In the genomic region with DNA sequence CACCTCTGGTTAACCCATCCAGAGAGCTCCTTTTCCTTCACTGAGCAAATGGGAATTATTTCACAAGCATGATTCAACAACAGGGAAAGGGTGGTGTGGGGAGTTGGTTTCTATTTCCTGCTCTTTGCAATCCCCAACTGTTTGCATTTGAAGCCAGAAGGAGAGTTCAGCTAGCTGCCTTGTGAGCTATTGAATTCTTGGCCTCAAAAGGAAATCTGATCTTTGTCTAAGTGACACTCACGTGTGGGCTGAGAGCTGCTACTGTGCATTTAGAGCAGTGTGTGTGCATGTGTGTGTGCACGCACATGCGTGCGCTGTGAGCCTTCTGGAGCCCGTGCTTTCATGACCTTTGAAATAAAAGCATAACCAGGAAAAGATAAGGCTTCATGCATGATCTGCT, we compare ENCODE assay signal across 12 mouse cellular contexts.
DNase-seq lines count a peak whose midpoint lies in the region; ATAC-seq and TF ChIP-seq lines count a peak whose summit lies in the region.
"Had no signal": no experiment of that assay in that cellular context is flagged by ENCODE, and none has a peak within 500 bp of the region (broad histone marks: within the 10 kb centered on the region; RNA-seq: fewer than 3 reads in every experiment).

No protein-coding gene starts in this region.

- H3K9me3 ChIP-seq in embryonic facial prominence, embryonic 14.5 days (ENCODE audit: control insufficient read depth, low read length) = no peaks in the 10 kb centered on the region
- H3K9me3 ChIP-seq: liver, embryonic 12.5 days had no signal

- H3K27ac ChIP-seq in gastrocnemius, adult 2 months = peak overlapping the region; percentile 28; the same call in 1 of the 2 replicates
- peak overlapping the region; percentile 36; the same call in 1 of the 2 replicates for H3K27ac ChIP-seq in layer of hippocampus, adult 2 months
- no peak overlapping the region for H3K27ac ChIP-seq in embryonic facial prominence, embryonic 14.5 days (replicated peaks; ENCODE audit: low read depth, low read length)
- H3K27ac ChIP-seq: liver, embryonic 12.5 days had no signal

- H3K4me3 ChIP-seq in gastrocnemius, adult 2 months = no peak overlapping the region
- no peak overlapping the region for H3K4me3 ChIP-seq in layer of hippocampus, adult 2 months
- no peak overlapping the region for H3K4me3 ChIP-seq in embryonic facial prominence, embryonic 14.5 days (ENCODE audit: low read depth, low read length)
- H3K4me3 ChIP-seq: liver, embryonic 12.5 days had no signal

- no peak overlapping the region for H3K9ac ChIP-seq in embryonic facial prominence, embryonic 14.5 days (ENCODE audit: low read depth, low read length)
- H3K9ac ChIP-seq: liver, embryonic 12.5 days had no signal

- ATAC-seq in embryonic facial prominence, embryonic 14.5 days (ENCODE audit: low read depth) = no peak
- ATAC-seq: intestine, embryonic 16.5 days; liver, embryonic 12.5 days; midbrain, embryonic 16.5 days had no signal

- H3K4me2 ChIP-seq in embryonic facial prominence, embryonic 14.5 days (ENCODE audit: low read depth, low read length) = no peak overlapping the region
- H3K4me2 ChIP-seq: liver, embryonic 12.5 days had no signal

- no peaks in the 10 kb centered on the region for H3K36me3 ChIP-seq in embryonic facial prominence, embryonic 14.5 days (ENCODE audit: control insufficient read depth, insufficient read depth, low read length)
- H3K36me3 ChIP-seq: liver, embryonic 12.5 days had no signal

- no peaks in the 10 kb centered on the region; the same call in 1 of the 2 replicates for H3K4me1 ChIP-seq in embryonic facial prominence, embryonic 14.5 days (ENCODE audit: control insufficient read depth, insufficient read depth, low read length)
- H3K4me1 ChIP-seq: liver, embryonic 12.5 days had no signal

- H3K27me3 ChIP-seq in embryonic facial prominence, embryonic 14.5 days (replicated peaks; ENCODE audit: control insufficient read depth, insufficient read depth, low read length) = no peaks in the 10 kb centered on the region
- H3K27me3 ChIP-seq: liver, embryonic 12.5 days had no signal

- TF ChIP-seq CTCF in gastrocnemius, adult 2 months (IDR thresholded peaks at IDR 0.05) = no peak
- no peak for TF ChIP-seq CTCF in layer of hippocampus, adult 2 months (conservative IDR thresholded peaks at IDR 0.05)

- intact Hi-C loops in gastrocnemius, adult 2 months (cut with DNase I) = no loop called here
- intact Hi-C loops in gastrocnemius, postnatal 36 days (cut with DNase I) = no loop called here

- DNase-seq in gastrocnemius, adult 2 months = no peak
- no peak for DNase-seq in gastrocnemius, adult 8-10 months (ENCODE audit: low spot score in 2 of 2)
- DNase-seq in layer of hippocampus, adult 2 months (ENCODE audit: low spot score in 2 of 2) = no peak
- no peak for DNase-seq in layer of hippocampus, adult 11-12 months (ENCODE audit: low spot score)
- peak; percentile 66 for DNase-seq in embryonic facial prominence, embryonic 14.5 days (ENCODE audit: low spot score)
- DNase-seq in lung, postnatal 10 days = peak; percentile 35
- DNase-seq in adrenal gland, adult 8-10 months = no peak
- DNase-seq in gastrocnemius, postnatal 36 days = no peak
- DNase-seq: cerebellum, postnatal 10 days had no signal

- 56% methylated on average over 5 of the region's 5 CpGs for WGBS in embryonic facial prominence, embryonic 14.5 days

Comparison
In these comparisons a context has a peak if more than half of its experiments do, and no peak if none do; other contexts are left out.
1. DNase-seq: peak in embryonic facial prominence, embryonic 14.5 days (single experiment) and lung, postnatal 10 days (single experiment); none in gastrocnemius, adult 2 months (single experiment), gastrocnemius, adult 8-10 months (0 of 2), layer of hippocampus, adult 2 months (0 of 2), layer of hippocampus, adult 11-12 months (single experiment), adrenal gland, adult 8-10 months (single experiment) and gastrocnemius, postnatal 36 days (0 of 2).